Mouse (Mus musculus): ENCODE data around the gene Man1b1. TPM values are rescaled to one million over a fixed set of nuclear protein-coding genes. Genes with fewer than 3 reads are reported as not detected.

The Man1b1 gene
- polyA plus RNA-seq, 1 experiment from 2014 or later: 66.3 TPM

- H3K4me1 ChIP-seq (replicated peaks; ENCODE audit: control insufficient read depth, insufficient read depth, low read length): peaks cover 7% of the 10 kb centered on the region
- no peaks in the 10 kb centered on the region for H3K36me3 ChIP-seq (ENCODE audit: control insufficient read depth, insufficient read depth, low read length)
- ATAC-seq (replicated peaks; ENCODE audit: low FRiP score, low TSS enrichment, low read depth): no peak
- peaks cover 92% of the 10 kb centered on the region for H3K27me3 ChIP-seq (replicated peaks; ENCODE audit: control insufficient read depth, insufficient read depth, low read length)
- no peak overlapping the region for H3K4me3 ChIP-seq (ENCODE audit: low read depth, low read length)
- peak overlapping the region; percentile 26; the same call in 1 of the 2 replicates for H3K4me2 ChIP-seq (ENCODE audit: low read length)
- 22% methylated on average over 16 of the region's 16 CpGs for WGBS
- no peak overlapping the region for H3K9ac ChIP-seq (ENCODE audit: low read length)
- H3K9me3 ChIP-seq (ENCODE audit: control insufficient read depth, low read length): no peaks in the 10 kb centered on the region
- no peak for DNase-seq (ENCODE audit: low spot score)
- no peak overlapping the region for H3K27ac ChIP-seq (ENCODE audit: low read depth)
Measured at GRCm38 (mm10) chr2:25400291-25400690, 68.2 kb downstream of the Man1b1 start.

GRCm38 (mm10) chr2:25400764-25401163, 68.6 kb downstream of the Man1b1 start:
- H3K4me2 ChIP-seq (ENCODE audit: low read length): peak overlapping the region; percentile 26; the same call in 1 of the 2 replicates
- peaks cover 87% of the 10 kb centered on the region for H3K27me3 ChIP-seq (replicated peaks; ENCODE audit: control insufficient read depth, insufficient read depth, low read length)
- no peaks in the 10 kb centered on the region for H3K9me3 ChIP-seq (ENCODE audit: control insufficient read depth, low read length)
- no peak overlapping the region for H3K4me3 ChIP-seq (ENCODE audit: low read depth, low read length)
- no peak for ATAC-seq (replicated peaks; ENCODE audit: low FRiP score, low TSS enrichment, low read depth)
- WGBS: 3% methylated on average over 17 of the region's 17 CpGs
- peak; percentile 64 for DNase-seq (ENCODE audit: low spot score)
- H3K4me1 ChIP-seq (replicated peaks; ENCODE audit: control insufficient read depth, insufficient read depth, low read length): peaks cover 2% of the 10 kb centered on the region
- no peak overlapping the region for H3K9ac ChIP-seq (ENCODE audit: low read length)
- H3K36me3 ChIP-seq (ENCODE audit: control insufficient read depth, insufficient read depth, low read length): no peaks in the 10 kb centered on the region
- no peak overlapping the region for H3K27ac ChIP-seq (ENCODE audit: low read depth)

Other genes with a start within 250 kb of the Man1b1 start
- gene Noxa1, start 237.2 kb upstream of the Man1b1 start, polyA plus RNA-seq (2014; fragmentation: Nextera tagmentation; extraction: Ambion mirVana): 2.3 and 5.7 TPM in 2 replicates
- gene Nrarp, start 151.6 kb upstream of the Man1b1 start, polyA plus RNA-seq (2014; fragmentation: Nextera tagmentation; extraction: Ambion mirVana): 8.2 and 13.2 TPM in 2 replicates
- gene Tor4a, start 135.5 kb upstream of the Man1b1 start, polyA plus RNA-seq (2014; fragmentation: Nextera tagmentation; extraction: Ambion mirVana): 14.4 and 18.1 TPM in 2 replicates
- 99.1 and 107 TPM in 2 replicates for gene Nelfb, start 120.8 kb upstream of the Man1b1 start, polyA plus RNA-seq (2014; fragmentation: Nextera tagmentation; extraction: Ambion mirVana)
- gene Stpg3, start 117.7 kb upstream of the Man1b1 start, polyA plus RNA-seq (2014; fragmentation: Nextera tagmentation; extraction: Ambion mirVana): 0.18 TPM in 1 of 2 replicates, not detected in the other
- gene Fam166a, start 113.6 kb upstream of the Man1b1 start, polyA plus RNA-seq (2014; fragmentation: Nextera tagmentation; extraction: Ambion mirVana): 0.51 TPM in 1 of 2 replicates, not detected in the other
- 524 and 576 TPM in 2 replicates for gene Tubb4b, start 107.6 kb upstream of the Man1b1 start, polyA plus RNA-seq (2014; fragmentation: Nextera tagmentation; extraction: Ambion mirVana)
- gene Slc34a3, start 98.0 kb upstream of the Man1b1 start, polyA plus RNA-seq (2014; fragmentation: Nextera tagmentation; extraction: Ambion mirVana): 0.26 and 0.38 TPM in 2 replicates
- gene Rnf224, start 95.6 kb upstream of the Man1b1 start, polyA plus RNA-seq (2014; fragmentation: Nextera tagmentation; extraction: Ambion mirVana): not detected in 2 replicates
- 15.7 and 18.7 TPM in 2 replicates for gene Rnf208, start 90.1 kb upstream of the Man1b1 start, polyA plus RNA-seq (2014; fragmentation: Nextera tagmentation; extraction: Ambion mirVana)
- 0.30 TPM in 1 of 2 replicates, not detected in the other for gene Cysrt1, start 89.9 kb upstream of the Man1b1 start, polyA plus RNA-seq (2014; fragmentation: Nextera tagmentation; extraction: Ambion mirVana)
- gene AL732309.1, start 85.5 kb upstream of the Man1b1 start, polyA plus RNA-seq (2014; fragmentation: Nextera tagmentation; extraction: Ambion mirVana): 5.0 and 5.7 TPM in 2 replicates
- 18.0 and 19.2 TPM in 2 replicates for gene Tmem203, start 76.9 kb upstream of the Man1b1 start, polyA plus RNA-seq (2014; fragmentation: Nextera tagmentation; extraction: Ambion mirVana)
- 6.5 and 7.8 TPM in 2 replicates for gene Tprn, start 69.7 kb upstream of the Man1b1 start, polyA plus RNA-seq (2014; fragmentation: Nextera tagmentation; extraction: Ambion mirVana)
- 229 and 240 TPM in 2 replicates for gene Ssna1, start 59.9 kb upstream of the Man1b1 start, polyA plus RNA-seq (2014; fragmentation: Nextera tagmentation; extraction: Ambion mirVana)
- gene Anapc2, start 59.9 kb upstream of the Man1b1 start, polyA plus RNA-seq (2014; fragmentation: Nextera tagmentation; extraction: Ambion mirVana): 100 and 110 TPM in 2 replicates
- gene Tmem210, start 44.2 kb upstream of the Man1b1 start, polyA plus RNA-seq (2014; fragmentation: Nextera tagmentation; extraction: Ambion mirVana): not detected in 2 replicates
- not detected in 2 replicates for gene Lrrc26, start 42.4 kb upstream of the Man1b1 start, polyA plus RNA-seq (2014; fragmentation: Nextera tagmentation; extraction: Ambion mirVana)
- gene Grin1, start 13.2 kb upstream of the Man1b1 start, polyA plus RNA-seq (2014; fragmentation: Nextera tagmentation; extraction: Ambion mirVana): 2.1 and 2.4 TPM in 2 replicates
- 24.1 and 26.5 TPM in 2 replicates for gene Dpp7, start 24.0 kb downstream of the Man1b1 start, polyA plus RNA-seq (2014; fragmentation: Nextera tagmentation; extraction: Ambion mirVana)
- 36.3 and 46.0 TPM in 2 replicates for gene Uap1l1, start 33.3 kb downstream of the Man1b1 start, polyA plus RNA-seq (2014; fragmentation: Nextera tagmentation; extraction: Ambion mirVana)
- gene Sapcd2, start 40.0 kb downstream of the Man1b1 start, polyA plus RNA-seq (2014; fragmentation: Nextera tagmentation; extraction: Ambion mirVana): 43.2 and 47.4 TPM in 2 replicates
- gene Entpd2, start 63.5 kb downstream of the Man1b1 start, polyA plus RNA-seq (2014; fragmentation: Nextera tagmentation; extraction: Ambion mirVana): 5.9 and 7.4 TPM in 2 replicates
- gene Npdc1, start 67.0 kb downstream of the Man1b1 start, polyA plus RNA-seq (2014; fragmentation: Nextera tagmentation; extraction: Ambion mirVana): 42.2 and 45.4 TPM in 2 replicates
- 0.15 TPM in 1 of 2 replicates, not detected in the other for gene Fut7, start 90.9 kb downstream of the Man1b1 start, polyA plus RNA-seq (2014; fragmentation: Nextera tagmentation; extraction: Ambion mirVana)
- 4.8 and 4.9 TPM in 2 replicates for gene Abca2, start 96.4 kb downstream of the Man1b1 start, polyA plus RNA-seq (2014; fragmentation: Nextera tagmentation; extraction: Ambion mirVana)
- 1.8 and 2.0 TPM in 2 replicates for gene Clic3, start 124.5 kb downstream of the Man1b1 start, polyA plus RNA-seq (2014; fragmentation: Nextera tagmentation; extraction: Ambion mirVana)
- 25.0 and 27.4 TPM in 2 replicates for gene Paxx, start 128.8 kb downstream of the Man1b1 start, polyA plus RNA-seq (2014; fragmentation: Nextera tagmentation; extraction: Ambion mirVana)
- 6.2 and 7.9 TPM in 2 replicates for gene Ptgds, start 137.7 kb downstream of the Man1b1 start, polyA plus RNA-seq (2014; fragmentation: Nextera tagmentation; extraction: Ambion mirVana)
- not detected in 2 replicates for gene Lcn12, start 161.6 kb downstream of the Man1b1 start, polyA plus RNA-seq (2014; fragmentation: Nextera tagmentation; extraction: Ambion mirVana)
- gene Fbxw5, start 168.4 kb downstream of the Man1b1 start, polyA plus RNA-seq (2014; fragmentation: Nextera tagmentation; extraction: Ambion mirVana): 72.9 and 79.3 TPM in 2 replicates
- gene C8g, start 169.4 kb downstream of the Man1b1 start, polyA plus RNA-seq (2014; fragmentation: Nextera tagmentation; extraction: Ambion mirVana): 5.9 and 6.3 TPM in 2 replicates
- gene Traf2, start 214.6 kb downstream of the Man1b1 start, polyA plus RNA-seq (2014; fragmentation: Nextera tagmentation; extraction: Ambion mirVana): 31.2 and 32.0 TPM in 2 replicates
- gene Edf1, start 225.5 kb downstream of the Man1b1 start, polyA plus RNA-seq (2014; fragmentation: Nextera tagmentation; extraction: Ambion mirVana): 356 and 385 TPM in 2 replicates
- gene Mamdc4, start 242.5 kb downstream of the Man1b1 start, polyA plus RNA-seq (2014; fragmentation: Nextera tagmentation; extraction: Ambion mirVana): 59.1 and 85.2 TPM in 2 replicates
- gene Phpt1, start 242.9 kb downstream of the Man1b1 start, polyA plus RNA-seq (2014; fragmentation: Nextera tagmentation; extraction: Ambion mirVana): 278 and 287 TPM in 2 replicates
- gene Ajm1, start 249.4 kb downstream of the Man1b1 start, polyA plus RNA-seq (2014; fragmentation: Nextera tagmentation; extraction: Ambion mirVana): 1.8 and 2.0 TPM in 2 replicates